Mouse (Mus musculus) kidney, embryonic 16.5 days (tissue): Measurements from ENCODE around the gene Nck2. TPM values are rescaled to one million over a fixed set of nuclear protein-coding genes. Genes with fewer than 3 reads are reported as not detected.

Source experiments
- ATAC-seq: fragments of 200-750 bp; cut with Nextera tagmentation; 2 replicates; pipeline ENCODE4 v1.8.0; 2017; ENCODE audit warnings: moderate TSS enrichment; ENCODE audit not compliant: low FRiP score, low TSS enrichment
- H3K27ac ChIP-seq: fragments of 300-500 bp; sonication (generic); 2 replicates; pipeline ENCODE4 v1.5.1; 2014; ENCODE audit warnings: low read length
- H3K27me3 ChIP-seq: fragments of 300-500 bp; sonication (generic); 2 replicates; pipeline ENCODE4 v1.6.1; 2014; ENCODE audit warnings: low read length, control low read depth, mixed read lengths; ENCODE audit not compliant: insufficient read depth
- H3K36me3 ChIP-seq: fragments of 300-500 bp; sonication (generic); 2 replicates; pipeline ENCODE4 v1.6.1; 2014; ENCODE audit warnings: low read length, control low read depth, mixed read lengths; ENCODE audit not compliant: insufficient read depth
- H3K4me1 ChIP-seq: fragments of 300-500 bp; sonication (generic); 2 replicates; pipeline ENCODE4 v1.6.1; 2014; ENCODE audit warnings: low read length, control low read depth, mixed read lengths; ENCODE audit not compliant: insufficient read depth
- H3K4me2 ChIP-seq: fragments of 300-500 bp; sonication (generic); replicated peaks from 2 replicates; pipeline ENCODE4 v1.6.1; 2014; ENCODE audit warnings: low read depth, low read length
- H3K4me3 ChIP-seq: fragments of 300-500 bp; sonication (generic); 2 replicates; pipeline ENCODE4 v1.5.1; 2014; ENCODE audit warnings: mild to moderate bottlenecking, low read length
- H3K9ac ChIP-seq: fragments of 300-500 bp; sonication (generic); replicated peaks from 2 replicates; pipeline ENCODE4 v1.6.1; 2014; ENCODE audit warnings: low read length
- H3K9me3 ChIP-seq: fragments of 300-500 bp; sonication (generic); 2 replicates; pipeline ENCODE4 v1.6.1; 2016; ENCODE audit warnings: low read length, control low read depth
- WGBS: fragments of 180-500 bp; shearing (Covaris S2); extraction: QIAGEN DNeasy Blood & Tissue Kit; methylation state at CpG from one replicate; pipeline ENCODE4 v1.1.7; 2014; 5-methylcytosine and 5-hydroxymethylcytosine counted together
- polyA plus RNA-seq: library from polyadenylated mRNA; unstranded; fragments of >200 nt; fragmentation: Nextera tagmentation; extraction: Ambion mirVana; gene quantifications from 2 replicates; pipeline ENCODE4 v1.2.1, GENCODE M21; 2015

The Nck2 gene
- polyA plus RNA-seq, 1 experiment from 2014 or later: 44.5 TPM

DNA sequence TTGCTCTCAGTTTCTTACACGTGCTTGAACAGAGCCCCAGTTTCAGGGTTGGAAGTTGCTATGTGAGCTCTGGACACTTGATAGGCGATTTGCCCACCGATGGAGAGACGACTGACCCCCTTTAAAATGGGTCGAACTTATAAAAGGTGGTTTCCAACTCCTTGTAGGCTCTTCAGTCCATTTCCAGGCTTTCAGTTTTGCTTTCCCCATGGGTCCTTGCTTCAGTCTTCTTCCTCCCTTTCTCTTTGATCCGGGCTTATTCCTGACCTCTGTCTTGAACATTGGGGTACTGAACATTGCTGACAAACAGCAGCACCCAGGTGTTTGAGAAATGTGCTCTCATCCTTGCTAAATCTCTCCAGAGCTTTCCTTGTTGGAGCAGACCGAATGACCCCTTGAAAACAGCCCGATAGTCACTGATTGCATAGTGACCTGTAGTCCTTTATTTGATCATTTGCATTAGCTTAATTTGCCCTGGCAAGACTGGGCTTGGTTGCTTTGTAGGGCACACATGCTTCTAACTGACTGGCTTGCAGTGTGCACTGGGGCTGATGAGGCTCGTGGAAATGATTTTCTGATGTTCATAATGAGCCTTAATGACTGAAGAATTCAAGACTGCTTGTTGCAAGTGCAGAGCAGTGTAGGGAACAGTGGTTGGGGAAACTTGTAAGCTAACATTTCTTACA lies 3.4 kb downstream of the Nck2 start:
- Histone ChIP-seq H3K27ac (no peak overlapping the region), H3K4me3 (peak overlapping the region; percentile 99), H3K9ac (peak overlapping the region; percentile 59), H3K36me3 (no peaks in the 10 kb centered on the region; the same call in 1 of the 2 replicates), H3K9me3 (no peaks in the 10 kb centered on the region), H3K27me3 (no peaks in the 10 kb centered on the region), H3K4me2 (peak overlapping the region; percentile 68), H3K4me1 (peaks cover 43% of the 10 kb centered on the region)
- 26% methylated on average over 9 of the region's 9 CpGs for WGBS
- no peak for ATAC-seq

GRCm38 (mm10) chr1:43450811-43451210 lies 6.4 kb downstream of the Nck2 start:
- no peaks in the 10 kb centered on the region for H3K27me3 ChIP-seq
- no peak overlapping the region for H3K4me2 ChIP-seq
- H3K4me1 ChIP-seq: peaks cover 46% of the 10 kb centered on the region
- no peak for ATAC-seq
- H3K4me3 ChIP-seq: no peak overlapping the region
- H3K9me3 ChIP-seq: no peaks in the 10 kb centered on the region
- H3K36me3 ChIP-seq: no peaks in the 10 kb centered on the region; the same call in 1 of the 2 replicates
- no peak overlapping the region for H3K9ac ChIP-seq
- 50% methylated on average over 1 of the region's 1 CpGs for WGBS
- no peak overlapping the region for H3K27ac ChIP-seq

- H3K9me3 ChIP-seq: no peaks in the 10 kb centered on the region
- H3K4me1 ChIP-seq: peaks cover 34% of the 10 kb centered on the region
- no peaks in the 10 kb centered on the region for H3K27me3 ChIP-seq
- H3K4me2 ChIP-seq: no peak overlapping the region
- 0 out of 2 replicates have a peak, but pooled peaks have one; percentile 23 for ATAC-seq
- 78% methylated on average over 3 of the region's 3 CpGs for WGBS
- no peak overlapping the region for H3K9ac ChIP-seq
- no peak overlapping the region for H3K27ac ChIP-seq
- no peak overlapping the region for H3K4me3 ChIP-seq
- no peaks in the 10 kb centered on the region; the same call in 1 of the 2 replicates for H3K36me3 ChIP-seq
Observed at GRCm38 (mm10) chr1:43453683-43454082, 9.3 kb downstream of the Nck2 start.

DNA sequence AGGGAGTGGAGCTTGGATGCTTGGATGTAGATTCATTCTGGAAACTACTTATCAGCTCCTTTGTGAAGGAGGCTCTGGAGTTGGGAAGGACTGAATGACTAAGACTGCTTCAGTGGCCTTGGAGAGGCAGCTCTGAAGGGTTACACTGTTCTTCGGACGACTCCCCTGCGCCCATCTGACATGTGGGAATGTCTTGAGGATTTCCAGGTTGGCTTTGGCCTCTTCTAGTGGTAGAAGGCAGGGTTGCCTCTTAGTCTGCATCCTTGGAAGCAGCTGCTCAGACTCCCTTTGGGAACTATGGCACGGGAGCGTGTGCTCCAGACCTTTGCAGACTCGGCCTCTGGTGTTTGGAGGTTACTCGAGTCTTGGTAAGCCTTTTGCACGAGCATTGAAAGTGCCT lies 10.4 kb downstream of the Nck2 start:
- no peaks in the 10 kb centered on the region for H3K27me3 ChIP-seq
- H3K9ac ChIP-seq: no peak overlapping the region
- no peaks in the 10 kb centered on the region for H3K9me3 ChIP-seq
- no peak overlapping the region for H3K4me3 ChIP-seq
- H3K4me2 ChIP-seq: no peak overlapping the region
- no peaks in the 10 kb centered on the region; the same call in 1 of the 2 replicates for H3K36me3 ChIP-seq
- H3K4me1 ChIP-seq: peaks cover 30% of the 10 kb centered on the region
- no peak for ATAC-seq
- H3K27ac ChIP-seq: no peak overlapping the region
- 51% methylated on average over 8 of the region's 8 CpGs for WGBS

GRCm38 (mm10) chr1:43455196-43455595 lies 10.8 kb downstream of the Nck2 start:
- H3K4me1 ChIP-seq: peaks cover 32% of the 10 kb centered on the region
- H3K4me3 ChIP-seq: no peak overlapping the region
- H3K36me3 ChIP-seq: no peaks in the 10 kb centered on the region; the same call in 1 of the 2 replicates
- no peaks in the 10 kb centered on the region for H3K27me3 ChIP-seq
- no peak overlapping the region for H3K4me2 ChIP-seq
- H3K9me3 ChIP-seq: no peaks in the 10 kb centered on the region
- H3K9ac ChIP-seq: no peak overlapping the region
- WGBS: 31% methylated on average over 1 of the region's 1 CpGs
- no peak overlapping the region for H3K27ac ChIP-seq
- no peak for ATAC-seq

- Histone ChIP-seq H3K9me3 (no peaks in the 10 kb centered on the region), H3K27ac (no peak overlapping the region), H3K27me3 (no peaks in the 10 kb centered on the region), H3K4me2 (no peak overlapping the region), H3K9ac (no peak overlapping the region), H3K36me3 (peaks cover 3% of the 10 kb centered on the region; the same call in 1 of the 2 replicates), H3K4me1 (peaks cover 26% of the 10 kb centered on the region), H3K4me3 (no peak overlapping the region)
- ATAC-seq: no peak
- 73% methylated on average over 7 of the region's 7 CpGs for WGBS
Observed at GRCm38 (mm10) chr1:43457012-43457766, 12.8 kb downstream of the Nck2 start.

- Histone ChIP-seq H3K27me3 (no peaks in the 10 kb centered on the region), H3K9ac (no peak overlapping the region), H3K27ac (no peak overlapping the region), H3K36me3 (0 out of 2 replicates have a peak, but pooled peaks cover 3% of the 10 kb centered on the region), H3K4me2 (no peak overlapping the region), H3K9me3 (no peaks in the 10 kb centered on the region), H3K4me3 (no peak overlapping the region), H3K4me1 (peaks cover 24% of the 10 kb centered on the region; the same call in 1 of the 2 replicates)
- no peak for ATAC-seq
- 84% methylated on average over 5 of the region's 5 CpGs for WGBS
Observed at GRCm38 (mm10) chr1:43460468-43460867, 16.1 kb downstream of the Nck2 start.

DNA sequence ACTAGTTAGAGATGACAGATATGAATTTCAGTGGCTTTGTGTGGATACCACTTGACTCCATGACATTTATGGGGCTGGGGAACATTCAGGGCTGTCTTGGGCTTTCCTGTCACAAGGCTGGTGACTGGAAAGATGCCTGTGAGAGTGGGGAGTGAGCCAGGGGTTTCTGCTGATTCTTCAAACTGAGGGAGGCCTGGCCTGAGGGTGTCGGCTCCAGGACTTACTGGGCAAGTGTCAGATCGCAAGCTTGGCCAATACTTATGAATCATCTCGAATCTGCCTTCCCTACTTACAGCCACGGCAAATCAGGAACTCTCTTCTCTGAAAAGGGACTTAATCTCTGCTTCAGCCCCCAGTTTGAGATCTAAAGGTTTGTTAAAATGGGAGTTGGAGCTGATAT lies 18.3 kb downstream of the Nck2 start:
- 53% methylated on average over 4 of the region's 4 CpGs for WGBS
- 0 out of 2 replicates have a peak, but pooled peaks cover 3% of the 10 kb centered on the region for H3K36me3 ChIP-seq
- H3K4me1 ChIP-seq: peaks cover 33% of the 10 kb centered on the region
- no peak for ATAC-seq
- H3K4me2 ChIP-seq: no peak overlapping the region
- no peak overlapping the region for H3K27ac ChIP-seq
- H3K9me3 ChIP-seq: no peaks in the 10 kb centered on the region
- no peaks in the 10 kb centered on the region for H3K27me3 ChIP-seq
- no peak overlapping the region for H3K4me3 ChIP-seq
- H3K9ac ChIP-seq: no peak overlapping the region

DNA sequence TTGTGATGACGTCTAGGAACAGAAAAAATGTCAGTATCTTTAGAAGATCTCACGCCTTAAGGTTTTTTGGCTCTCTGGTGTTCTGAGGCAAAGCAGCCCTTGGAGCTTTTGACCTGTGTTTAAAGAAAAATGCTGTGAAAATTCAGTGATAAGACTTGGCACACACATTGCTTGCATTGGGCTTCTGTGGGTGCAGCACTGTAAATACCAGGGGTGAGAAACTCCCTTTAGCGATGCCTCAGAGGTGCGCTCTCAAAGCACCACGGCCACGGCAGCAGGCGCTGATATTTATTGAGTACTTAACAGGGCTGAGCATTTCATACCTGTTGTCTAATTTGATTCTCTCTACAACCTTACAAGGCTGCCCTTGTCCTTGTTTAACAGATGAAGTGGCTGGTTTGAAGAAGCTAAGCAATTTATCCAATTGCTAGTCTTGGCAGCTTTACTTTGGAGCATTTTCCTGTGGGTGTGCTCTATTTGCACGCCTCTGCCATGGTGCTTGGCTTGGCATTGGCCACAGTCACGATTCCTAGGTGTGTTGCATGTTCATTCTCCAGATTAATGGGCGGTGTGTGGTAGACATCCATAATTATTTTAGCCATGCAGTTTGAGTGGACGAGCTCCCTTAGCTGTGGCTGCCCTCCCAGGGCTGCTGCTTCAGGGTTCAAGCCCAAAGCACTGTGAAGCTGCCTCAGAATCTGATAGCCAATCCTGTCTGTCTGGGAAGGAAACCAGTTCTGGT lies 19.7 kb downstream of the Nck2 start:
- Histone ChIP-seq H3K4me2 (no peak overlapping the region), H3K27me3 (no peaks in the 10 kb centered on the region), H3K9ac (no peak overlapping the region), H3K36me3 (0 out of 2 replicates have a peak, but pooled peaks cover 3% of the 10 kb centered on the region), H3K4me3 (no peak overlapping the region), H3K9me3 (no peaks in the 10 kb centered on the region), H3K27ac (no peak overlapping the region), H3K4me1 (peaks cover 47% of the 10 kb centered on the region)
- 77% methylated on average over 11 of the region's 11 CpGs for WGBS
- no peak for ATAC-seq
